Mouse (Mus musculus) urinary bladder, adult 18-20 months (tissue): ENCODE measurements around the gene Rnf150.

Experiments used
- DNase-seq, 2 experiments: peaks; one replicate each; pipeline ENCODE4 v3.0.0; 2022; ENCODE audit warnings: low spot score in 2 of 2, mixed read lengths in 2 of 2

Gene Rnf150

DNA sequence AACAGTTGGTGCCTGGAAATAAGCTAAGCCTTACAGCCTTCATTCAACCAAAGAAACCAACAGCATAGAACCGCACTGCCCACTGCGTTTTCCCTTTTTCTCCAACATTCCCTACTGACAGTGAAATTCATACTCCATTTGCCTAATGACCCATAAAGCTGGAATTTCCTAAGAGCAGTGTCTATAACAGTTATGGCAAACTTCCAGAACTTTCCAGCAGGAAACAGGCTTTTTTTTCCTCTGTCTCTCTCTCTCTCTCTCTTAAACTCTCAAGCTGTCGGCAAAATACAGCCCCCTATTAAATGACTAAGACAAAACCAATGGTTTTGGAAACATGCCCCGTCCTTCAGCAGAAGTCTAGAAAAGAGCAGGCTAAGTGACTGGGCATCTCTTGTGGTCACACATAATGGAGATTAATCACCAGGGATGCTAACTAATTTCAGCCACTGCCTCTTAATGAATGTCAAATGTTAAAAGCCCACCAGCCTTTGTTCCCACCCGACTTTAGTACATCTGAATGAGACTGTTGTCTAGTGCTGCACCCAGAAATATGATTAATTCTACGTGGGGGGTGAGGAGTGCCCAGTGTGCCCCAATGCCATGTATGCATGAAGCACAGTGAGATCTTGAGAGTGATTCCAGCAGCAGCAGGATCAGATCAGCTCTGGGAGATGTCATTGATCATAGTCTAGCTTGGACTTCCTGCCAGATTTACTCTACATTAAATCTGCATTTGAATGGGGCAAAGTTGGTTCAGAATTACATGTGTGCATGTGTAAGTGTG, 80.3 kb downstream of the Rnf150 start:
- no peak for DNase-seq

- DNase-seq = no peak
Measured at GRCm38 (mm10) chr8:82945867-82946266, 82.7 kb downstream of the Rnf150 start.

- no peak for DNase-seq
Measured at GRCm38 (mm10) chr8:82946658-82947057, 83.5 kb downstream of the Rnf150 start.

- DNase-seq = no peak
Measured at GRCm38 (mm10) chr8:82955162-82955754, 92.1 kb downstream of the Rnf150 start.

DNA sequence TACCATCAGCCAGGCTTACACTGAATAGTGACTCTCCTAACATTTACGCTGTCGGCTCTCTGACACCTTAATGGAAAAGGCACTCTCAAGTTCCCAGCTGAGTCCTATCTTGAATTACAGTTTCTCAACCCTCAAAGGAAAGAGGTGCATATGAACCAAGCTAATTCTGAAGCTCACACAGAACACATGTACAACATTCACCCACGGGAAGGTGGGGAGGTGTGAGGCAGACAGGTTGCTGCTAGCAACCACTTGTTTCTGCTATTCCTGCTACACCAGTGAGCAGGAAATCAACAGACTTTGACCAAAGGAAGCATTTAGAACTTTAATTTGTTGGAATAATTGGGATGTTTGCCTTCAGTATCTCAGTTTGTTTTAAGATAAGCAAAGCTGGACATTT, 96.3 kb downstream of the Rnf150 start:
- DNase-seq = no peak

GRCm38 (mm10) chr8:82959980-82960610, 96.9 kb downstream of the Rnf150 start:
- DNase-seq = no peak

- no peak for DNase-seq
Measured at GRCm38 (mm10) chr8:82964537-82964936, 101.4 kb downstream of the Rnf150 start.

- DNase-seq = no peak
Measured at GRCm38 (mm10) chr8:82967879-82968678, 104.9 kb downstream of the Rnf150 start.

DNA sequence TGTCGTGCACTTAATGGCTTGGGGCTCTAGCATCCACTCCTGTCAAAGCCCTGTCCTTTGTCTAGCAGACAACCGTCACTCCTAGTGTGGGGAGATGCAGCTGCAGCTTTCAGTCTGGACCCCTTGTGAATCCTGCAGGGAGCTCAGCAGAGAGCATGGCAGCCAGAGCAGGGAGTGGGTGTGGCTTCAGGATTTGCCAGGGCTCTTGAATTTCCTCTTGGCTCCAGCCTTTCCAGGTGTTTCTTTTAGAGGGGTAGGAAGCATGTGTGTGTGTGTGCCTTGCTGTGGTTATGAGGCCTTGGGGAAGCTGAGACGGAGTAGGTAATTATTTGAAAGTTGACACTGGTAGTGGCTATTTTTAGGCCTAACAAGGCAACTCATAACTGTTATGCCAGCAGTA, 106.8 kb downstream of the Rnf150 start:
- DNase-seq = no peak

DNA sequence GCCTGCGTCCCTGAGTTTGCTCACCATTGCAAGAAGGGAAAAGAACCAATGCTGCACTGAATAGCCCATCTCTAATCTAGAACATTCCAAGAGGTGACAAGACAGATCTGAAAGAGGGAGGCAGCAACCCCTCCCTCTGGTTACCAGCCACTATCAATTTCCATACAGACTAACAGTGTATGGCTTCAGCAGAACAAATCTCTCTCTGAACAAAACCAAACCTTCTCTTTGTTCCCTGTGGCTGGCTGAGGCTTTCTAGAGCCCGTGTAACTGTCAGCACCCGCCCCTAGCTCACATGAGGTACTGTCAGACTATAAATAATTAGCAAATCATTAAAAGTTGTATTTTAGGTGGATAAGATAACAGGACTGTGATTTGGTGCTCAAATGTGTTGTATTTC, 109.7 kb downstream of the Rnf150 start:
- no peak for DNase-seq

- DNase-seq = no peak
Measured at GRCm38 (mm10) chr8:82973331-82973730, 110.2 kb downstream of the Rnf150 start.

DNA sequence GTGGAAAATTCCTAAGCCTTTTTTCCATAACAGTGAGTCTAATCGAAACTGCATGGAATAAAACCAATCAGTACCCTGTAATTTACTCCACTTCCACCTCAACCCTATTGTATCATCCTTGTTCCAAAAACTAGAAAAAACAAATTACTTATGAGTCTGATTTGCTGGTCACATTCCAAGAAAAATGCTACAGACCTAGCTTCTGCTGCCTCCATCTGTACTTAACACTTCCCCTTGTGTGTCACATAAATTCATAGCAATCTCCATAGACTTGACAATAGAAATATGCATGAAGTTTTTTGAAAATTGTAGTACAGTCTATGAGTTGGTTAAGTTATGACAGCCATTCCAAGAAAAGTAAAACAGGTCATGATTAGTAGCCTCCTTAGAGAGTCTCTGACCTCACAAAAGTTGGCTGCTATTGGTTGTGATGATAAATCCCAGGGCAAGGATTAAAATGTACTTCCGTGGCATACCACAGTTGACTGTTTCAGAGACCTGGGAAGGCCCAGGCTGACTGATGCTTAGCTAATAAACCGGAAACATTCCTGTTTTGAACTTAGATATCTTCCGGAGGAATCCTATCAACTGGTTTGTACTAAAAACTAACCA, 118.2 kb downstream of the Rnf150 start:
- DNase-seq = no peak

DNA sequence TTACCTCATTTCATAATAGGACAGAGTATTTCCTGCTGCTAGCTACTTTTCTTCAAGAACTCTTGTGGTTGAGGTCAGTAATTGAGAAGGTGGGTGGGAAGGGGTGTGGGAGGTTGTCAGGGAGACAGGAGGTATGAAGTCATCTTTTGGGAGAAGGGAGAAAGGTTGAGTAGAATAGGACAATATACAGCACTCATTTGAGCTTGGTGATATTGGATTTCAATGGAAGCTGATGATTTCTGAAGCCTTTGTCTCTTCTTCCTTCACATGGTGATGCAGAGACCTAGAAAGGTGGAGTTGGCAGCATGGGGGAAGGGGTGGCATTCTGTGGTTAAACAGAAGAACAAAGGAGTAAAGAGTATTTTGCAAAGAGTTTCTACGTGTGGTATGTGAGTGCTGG, 119.7 kb downstream of the Rnf150 start:
- DNase-seq = no peak

DNA sequence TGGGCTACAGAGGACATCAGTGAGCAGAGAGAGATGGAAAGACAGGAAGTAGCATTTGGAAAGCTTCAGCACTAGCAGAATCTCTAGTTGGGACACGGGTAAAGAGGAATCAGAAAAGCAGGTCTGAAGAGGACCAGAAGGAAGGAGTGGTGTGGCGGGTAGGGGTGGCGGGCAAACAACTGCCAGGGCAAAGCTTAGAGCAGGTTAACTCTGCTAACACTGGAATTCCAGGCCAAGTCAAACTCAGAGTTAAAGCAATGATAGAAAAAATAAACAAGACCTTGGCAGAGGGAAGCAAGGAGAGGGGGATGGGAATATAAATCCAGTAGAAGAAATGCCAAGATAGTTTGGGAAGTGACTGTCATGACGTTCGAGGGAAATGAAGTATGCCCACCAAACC, 120.1 kb downstream of the Rnf150 start:
- DNase-seq = no peak

- DNase-seq = no peak
Measured at GRCm38 (mm10) chr8:82992093-82992492, 128.9 kb downstream of the Rnf150 start.

GRCm38 (mm10) chr8:82995727-82996438, 132.7 kb downstream of the Rnf150 start:
- DNase-seq = no peak

DNA sequence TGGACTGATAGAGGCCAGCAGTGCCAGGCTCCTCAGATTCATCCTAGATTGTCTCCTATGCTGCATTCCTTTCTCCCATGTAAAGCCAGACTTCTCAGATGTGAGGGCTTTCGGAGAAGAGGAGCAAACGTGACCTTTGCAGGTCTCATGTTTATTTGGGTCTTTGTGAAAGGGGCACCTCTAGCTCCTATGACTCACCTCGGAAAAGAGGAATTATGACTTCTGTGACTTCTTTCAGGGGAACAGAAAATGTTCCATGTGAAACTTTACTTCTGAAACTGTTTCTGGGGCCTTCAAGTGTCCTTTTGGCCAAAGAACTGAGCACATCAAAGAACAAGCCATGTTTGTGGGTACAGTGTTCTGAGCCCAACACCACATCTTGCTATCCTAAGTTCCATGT, 133.7 kb downstream of the Rnf150 start:
- DNase-seq = no peak

DNA sequence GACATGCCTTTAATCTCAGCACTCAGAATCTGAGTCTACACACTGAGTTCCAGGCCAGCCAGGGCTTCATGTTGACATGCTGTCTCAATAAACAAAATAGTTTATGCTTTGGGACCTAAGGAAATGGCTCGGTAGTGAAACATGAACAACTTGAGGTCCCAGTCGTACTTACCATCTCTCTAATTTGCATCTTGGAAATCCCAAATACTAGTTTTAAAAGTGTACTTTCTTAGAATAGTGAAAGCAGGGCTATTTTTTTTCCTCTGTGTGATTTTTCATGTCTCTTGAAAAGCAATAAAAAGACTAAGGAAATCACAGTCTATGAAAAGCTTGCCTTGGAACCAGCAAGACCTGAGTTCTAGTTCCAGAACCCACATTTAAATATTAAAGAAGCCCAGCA, 135.6 kb downstream of the Rnf150 start:
- DNase-seq = no peak

GRCm38 (mm10) chr8:83003187-83003586, 140.0 kb downstream of the Rnf150 start:
- no peak for DNase-seq

GRCm38 (mm10) chr8:83009481-83009880, 146.3 kb downstream of the Rnf150 start:
- DNase-seq = no peak

DNA sequence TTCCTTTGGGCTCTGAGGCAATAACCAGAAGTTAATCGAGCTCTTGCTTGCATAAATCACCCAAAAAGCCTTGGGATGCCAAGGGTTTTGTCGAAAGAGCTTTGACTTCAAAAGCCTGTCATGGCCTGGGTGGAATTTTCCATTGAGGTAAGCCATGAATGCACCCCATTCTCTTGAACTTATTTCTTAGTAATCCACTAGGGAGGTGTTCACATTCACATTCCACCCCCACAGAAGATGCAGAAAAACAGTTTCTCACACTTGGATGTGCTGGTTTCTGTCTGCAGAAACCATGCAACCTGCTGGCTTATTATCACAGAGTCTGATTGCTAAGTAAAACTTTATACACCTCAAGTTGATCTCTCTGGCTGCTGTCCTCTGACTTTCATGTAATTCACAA, 148.1 kb downstream of the Rnf150 start:
- DNase-seq = no peak
